Mouse (Mus musculus) urinary bladder, postnatal 14 days (tissue): ENCODE measurements around the gene Olig2.
"Not testable (repeated sequence)": the region's sequence is repeated elsewhere in the genome, so short reads cannot be mapped to it uniquely, and the experiment has no call there.

Experiments used
- DNase-seq: peaks from one replicate; pipeline ENCODE4 v3.0.0; 2021; ENCODE audit warnings: low spot score

The Olig2 gene

DNA sequence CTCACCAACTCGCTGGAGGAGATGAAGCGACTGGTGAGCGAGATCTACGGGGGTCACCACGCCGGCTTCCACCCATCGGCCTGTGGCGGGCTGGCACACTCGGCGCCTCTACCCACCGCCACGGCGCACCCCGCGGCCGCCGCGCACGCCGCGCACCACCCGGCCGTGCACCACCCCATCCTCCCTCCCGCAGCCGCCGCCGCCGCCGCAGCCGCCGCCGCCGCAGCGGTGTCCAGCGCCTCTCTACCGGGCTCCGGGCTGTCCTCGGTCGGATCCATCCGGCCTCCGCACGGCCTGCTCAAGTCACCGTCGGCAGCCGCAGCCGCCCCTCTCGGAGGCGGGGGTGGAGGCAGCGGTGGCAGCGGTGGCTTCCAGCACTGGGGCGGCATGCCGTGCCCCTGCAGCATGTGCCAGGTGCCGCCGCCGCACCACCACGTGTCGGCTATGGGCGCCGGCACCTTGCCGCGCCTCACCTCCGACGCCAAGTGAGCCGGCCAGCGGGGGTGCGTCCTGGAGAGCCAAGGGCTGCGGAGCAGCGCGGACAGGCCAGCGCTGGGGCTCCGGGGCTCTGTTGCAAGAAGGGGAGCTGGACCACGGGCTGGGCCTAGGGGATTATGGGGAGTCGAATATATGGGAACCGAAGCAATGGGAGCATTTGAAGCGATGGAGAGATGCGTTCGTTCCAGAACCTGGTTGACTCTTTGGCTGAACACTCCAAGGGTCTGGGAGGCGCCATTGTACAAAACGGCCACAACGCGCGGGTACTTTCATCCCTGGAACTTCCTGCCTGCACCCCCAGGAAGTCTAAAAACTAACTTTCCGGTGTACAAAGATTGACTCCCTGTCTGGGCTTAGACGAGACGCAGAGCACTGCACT is 1.9 kb downstream of the Olig2 start:
- no peak for DNase-seq

DNA sequence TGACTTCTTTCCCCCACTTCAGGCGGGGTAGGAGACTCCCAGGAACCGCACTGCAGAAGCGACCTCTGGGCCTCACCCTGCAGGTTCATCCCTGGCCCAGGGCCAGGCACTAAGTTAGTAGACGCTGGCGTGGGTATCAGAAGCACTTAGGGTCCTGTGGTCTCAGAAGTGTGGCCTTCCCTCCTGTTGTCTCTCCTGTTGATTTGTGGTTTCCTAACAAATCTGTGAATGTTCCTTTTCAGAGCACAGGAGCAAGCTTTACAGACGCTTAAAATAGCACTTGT is 2.4 kb downstream of the Olig2 start:
- no peak for DNase-seq

DNA sequence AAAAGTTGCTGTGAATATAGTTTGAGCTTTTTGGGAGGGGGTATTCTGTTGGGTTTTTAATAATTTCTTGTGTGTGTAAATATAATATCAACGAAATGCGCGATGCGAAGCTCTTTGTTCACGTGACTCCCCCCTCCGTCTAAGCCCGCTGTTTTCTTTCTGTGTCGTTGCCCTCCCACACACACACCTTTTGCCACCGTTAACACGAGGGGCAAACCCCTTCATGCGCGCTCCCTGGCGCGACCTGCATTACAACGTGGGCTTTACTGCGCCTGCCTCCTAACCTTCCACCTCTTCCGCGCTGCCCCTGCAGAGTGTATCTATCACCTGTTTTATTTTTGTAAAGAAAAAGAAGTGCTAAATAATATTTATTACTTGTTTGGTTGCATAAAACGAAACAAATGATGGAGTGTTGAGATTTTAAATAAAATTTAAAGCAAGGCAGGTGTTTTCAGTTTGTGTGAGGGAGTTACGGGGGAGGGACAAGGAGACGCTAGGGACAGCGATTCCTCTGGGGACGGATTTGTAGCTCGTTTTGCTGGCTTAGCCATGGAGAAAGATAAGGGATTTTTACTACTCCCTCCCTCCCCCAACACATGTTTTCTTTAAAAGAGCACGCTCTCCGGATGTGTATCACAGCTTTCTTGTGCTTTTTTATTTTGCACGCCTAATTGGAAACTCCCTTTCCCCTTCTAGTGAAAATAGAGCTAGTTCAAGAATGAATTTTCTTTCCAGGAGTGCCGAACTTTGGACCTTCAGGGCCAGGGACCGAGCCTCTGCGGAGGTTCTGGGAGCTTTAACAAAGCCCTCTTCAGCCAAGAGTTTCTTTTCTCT is 3.2 kb downstream of the Olig2 start:
- DNase-seq: no peak

DNA sequence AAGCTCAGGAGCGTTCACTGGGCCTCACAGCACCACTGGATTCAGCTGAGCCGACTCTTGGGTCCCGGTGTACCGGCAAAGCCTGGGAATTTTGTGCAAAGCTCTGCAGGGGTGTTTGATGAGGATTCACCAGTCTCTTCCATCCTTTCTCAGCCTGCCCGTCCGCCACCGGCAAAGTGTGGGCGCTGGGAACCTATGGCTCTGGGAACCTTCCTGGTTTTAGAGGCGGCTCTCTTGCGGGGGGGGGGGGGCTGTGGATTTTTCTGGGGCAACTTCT is 3.8 kb downstream of the Olig2 start:
- DNase-seq: no peak

DNA sequence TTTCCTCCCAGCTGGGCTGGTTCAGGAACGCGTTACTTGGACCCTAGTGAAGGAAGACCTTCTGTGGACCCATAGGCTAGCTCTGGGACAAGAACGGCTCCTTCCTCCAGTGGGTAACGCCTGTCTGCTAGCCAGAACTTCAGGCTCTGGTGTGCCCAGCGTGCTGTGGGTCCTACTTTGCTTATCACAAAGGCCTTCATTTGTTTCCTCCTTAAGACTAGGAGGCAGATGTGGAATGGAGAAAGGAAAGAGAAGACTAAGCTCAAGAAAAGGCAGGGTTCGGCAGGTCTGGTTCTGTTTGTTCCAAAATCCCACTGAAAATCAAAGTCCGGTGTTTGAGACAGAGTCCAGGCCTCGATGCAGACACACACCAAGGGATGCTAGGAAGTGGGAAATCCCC is 4.4 kb downstream of the Olig2 start:
- DNase-seq: no peak

DNA sequence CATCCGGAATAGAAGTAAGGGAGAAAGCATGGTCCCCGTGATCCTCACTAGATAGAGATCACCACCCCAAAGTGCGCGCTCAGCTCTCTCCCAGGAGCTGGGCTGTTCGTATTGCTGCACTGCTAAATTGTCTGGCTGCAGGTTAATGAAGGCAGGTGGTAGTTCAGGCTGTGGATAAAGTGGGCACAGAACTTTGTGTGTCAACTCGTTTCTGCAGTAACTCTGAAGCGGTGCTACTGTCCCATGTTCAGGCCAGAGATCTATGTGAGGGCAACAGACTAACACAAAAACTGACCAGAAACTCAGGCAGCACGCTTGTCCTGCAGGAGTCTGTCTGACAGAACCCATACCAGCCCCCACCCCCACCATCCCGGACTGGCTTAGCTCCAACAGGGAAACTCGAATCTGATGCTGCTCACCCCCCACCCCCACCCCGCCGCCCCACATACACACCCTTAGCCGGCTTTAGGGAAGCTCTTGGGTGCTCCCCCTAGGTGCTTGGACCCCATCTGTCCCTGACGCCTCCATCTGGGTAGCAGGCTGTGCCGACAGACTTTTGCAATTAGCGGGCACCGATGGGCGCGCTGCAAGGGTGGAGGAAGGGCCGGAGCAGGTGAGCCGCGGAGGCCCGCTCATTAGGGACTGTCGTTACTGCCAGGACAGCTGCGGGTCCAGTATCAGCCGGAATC is 6.7 kb downstream of the Olig2 start:
- no peak for DNase-seq

DNA sequence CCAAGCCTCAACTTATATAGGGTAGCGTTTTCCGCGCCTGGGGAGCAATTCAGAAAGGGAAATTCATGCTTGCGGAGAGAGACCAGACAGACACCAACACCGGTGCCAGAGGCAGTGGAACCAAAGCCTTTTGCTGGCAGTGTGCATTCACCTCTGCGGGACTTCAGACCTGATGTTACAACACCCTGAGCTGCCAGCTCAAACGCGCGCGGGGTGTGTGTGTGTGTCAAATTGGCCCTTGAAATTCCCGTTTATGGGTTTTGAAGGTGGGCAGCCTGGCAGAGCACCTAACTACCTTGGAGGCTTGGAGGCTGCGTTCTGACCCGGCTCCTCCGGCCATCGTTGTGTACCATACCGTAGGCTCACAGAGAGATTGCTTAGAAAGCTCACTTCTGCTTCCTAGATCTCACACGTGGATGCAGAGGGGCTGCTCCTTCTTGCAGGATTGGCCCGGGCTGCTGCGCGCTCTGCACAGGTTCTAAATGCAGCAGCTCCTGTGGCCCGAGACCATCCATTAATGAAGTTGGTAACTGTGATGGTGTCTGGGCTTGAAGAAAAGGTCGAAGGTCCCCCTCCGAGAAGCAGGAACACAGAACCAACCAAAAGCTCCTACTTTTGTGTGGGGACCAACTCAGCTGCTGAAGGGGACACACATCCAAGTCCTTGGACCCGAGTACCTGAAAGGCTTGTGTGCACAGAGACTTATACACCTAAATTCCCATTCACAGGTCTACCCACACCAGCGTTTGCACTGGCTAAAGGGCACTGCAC is 7.4 kb downstream of the Olig2 start:
- no peak for DNase-seq

DNA sequence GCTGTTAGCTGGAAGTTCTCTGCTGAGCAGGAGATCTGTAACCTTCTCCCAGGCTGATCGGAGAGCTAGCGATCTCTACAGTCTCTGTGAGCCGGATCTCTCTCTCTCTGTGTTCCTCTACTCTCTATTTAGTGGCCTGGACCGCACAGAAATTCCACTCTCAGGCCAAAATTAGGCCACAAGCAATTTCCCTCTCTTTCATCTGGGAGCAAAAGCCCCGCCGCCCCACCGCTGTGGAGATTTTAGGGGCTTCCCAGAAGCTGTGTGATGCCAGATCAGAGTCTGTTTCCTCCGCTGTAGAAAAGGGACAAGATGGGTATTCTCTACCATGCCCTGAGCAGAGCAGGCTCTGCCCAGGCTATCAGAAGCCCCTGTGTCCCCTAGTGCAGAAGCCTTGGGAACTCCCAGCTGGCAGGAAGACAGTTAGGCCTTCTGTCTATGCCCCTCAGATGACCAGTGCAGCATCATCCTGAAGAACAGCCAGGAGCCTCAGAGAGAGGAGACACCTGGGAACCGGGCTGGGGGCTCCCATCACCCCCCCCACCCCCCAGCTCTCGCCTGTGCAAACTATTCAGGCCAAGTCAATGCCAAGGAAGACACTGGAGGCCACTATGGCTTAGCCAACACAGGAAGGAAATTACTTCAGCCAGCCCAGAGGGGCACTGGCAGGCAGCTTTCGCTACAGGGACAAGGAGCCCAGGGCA is 8.1 kb downstream of the Olig2 start:
- DNase-seq: no peak

DNA sequence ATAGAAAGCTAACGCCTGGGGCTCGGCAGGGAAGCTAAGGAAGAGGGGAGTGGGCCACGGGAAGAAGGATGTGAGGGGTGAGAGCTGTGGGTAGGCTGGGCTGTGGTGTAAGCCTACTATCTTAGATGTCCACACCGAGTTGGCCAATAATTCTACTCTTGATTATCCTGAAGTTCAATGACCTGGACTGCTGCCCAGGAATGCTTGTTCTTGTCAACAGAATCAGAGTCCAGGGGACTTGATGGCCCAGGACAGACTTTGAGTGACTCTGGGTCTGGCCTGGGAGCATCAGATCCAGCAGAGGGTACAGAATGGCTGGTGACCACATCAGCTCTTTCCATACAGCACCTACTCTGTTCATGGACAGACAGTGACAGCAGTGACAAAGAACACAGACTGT is 13.8 kb downstream of the Olig2 start:
- no peak for DNase-seq

DNA sequence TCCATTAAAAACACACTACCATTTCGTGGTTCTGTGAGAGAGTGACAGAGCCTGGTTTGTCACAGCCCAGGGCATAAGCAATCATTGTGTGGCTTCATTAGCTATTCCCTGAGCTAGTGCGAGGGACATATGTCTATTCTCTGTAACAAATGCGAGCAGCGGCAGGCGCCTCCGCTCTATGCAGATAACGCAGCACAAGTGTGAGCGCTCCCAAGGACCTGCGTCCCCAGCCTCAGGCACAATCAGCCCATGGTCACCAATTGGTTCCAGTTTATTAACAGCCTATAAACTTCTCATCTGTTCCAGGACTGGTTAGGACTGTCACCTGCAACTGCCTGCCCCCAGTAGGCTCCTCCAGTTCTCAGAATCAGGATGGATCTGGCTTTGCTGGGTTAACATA is 21.0 kb downstream of the Olig2 start:
- DNase-seq: no peak

DNA sequence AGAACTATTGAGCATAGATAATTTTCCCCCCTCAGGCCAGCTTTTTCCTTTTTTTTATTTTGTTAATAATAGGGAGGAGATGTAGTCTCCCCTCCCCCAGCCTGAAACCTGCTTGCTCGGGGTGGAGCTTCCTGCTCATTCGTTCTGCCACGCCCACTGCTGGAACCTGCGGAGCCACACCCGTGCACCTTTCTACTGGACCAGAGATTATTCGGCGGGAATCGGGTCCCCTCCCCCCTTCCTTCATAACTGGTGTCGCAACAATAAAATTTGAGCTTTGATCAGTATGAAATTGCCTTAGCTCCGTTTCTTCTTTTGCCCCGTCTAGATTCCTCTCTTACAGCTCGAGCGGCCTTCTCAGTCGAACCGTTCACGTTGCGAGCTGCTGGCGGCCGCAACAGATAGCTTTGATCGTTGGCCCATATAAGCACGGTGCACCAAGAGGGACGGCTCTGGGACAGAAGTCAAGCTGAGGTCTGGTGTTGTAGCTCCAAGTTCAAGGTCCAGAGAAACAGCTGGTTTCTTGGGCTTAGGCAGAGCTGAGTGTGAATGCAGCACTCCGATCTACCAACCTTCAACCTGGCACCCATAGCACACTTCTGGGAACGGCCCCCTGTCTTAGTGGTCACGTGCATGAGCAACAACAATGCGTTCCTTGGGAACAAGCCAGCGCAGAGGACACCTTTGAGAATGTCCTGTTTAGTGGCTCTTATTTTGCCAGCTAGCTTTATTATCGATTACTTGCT is 30.3 kb downstream of the Olig2 start:
- not testable (repeated sequence) for DNase-seq

DNA sequence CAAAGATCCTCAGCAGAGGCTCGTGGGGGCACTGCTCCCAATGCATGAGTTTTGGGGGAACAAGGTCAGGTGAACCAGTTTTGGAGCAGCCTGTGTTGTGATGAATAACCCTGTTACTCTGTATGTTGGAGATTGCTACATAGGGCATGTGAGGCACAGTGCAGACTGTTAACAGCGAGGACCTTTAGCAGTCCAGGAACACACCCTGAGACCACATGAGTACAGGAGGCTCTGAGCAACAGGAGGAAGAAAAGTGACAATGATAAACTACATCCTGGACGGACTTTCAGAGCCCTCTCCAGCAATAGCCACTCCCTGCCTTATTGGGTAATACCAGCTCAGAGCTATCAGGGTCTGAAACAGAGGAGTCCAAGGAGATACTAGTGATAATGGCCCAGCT is 33.7 kb downstream of the Olig2 start:
- no peak for DNase-seq

DNA sequence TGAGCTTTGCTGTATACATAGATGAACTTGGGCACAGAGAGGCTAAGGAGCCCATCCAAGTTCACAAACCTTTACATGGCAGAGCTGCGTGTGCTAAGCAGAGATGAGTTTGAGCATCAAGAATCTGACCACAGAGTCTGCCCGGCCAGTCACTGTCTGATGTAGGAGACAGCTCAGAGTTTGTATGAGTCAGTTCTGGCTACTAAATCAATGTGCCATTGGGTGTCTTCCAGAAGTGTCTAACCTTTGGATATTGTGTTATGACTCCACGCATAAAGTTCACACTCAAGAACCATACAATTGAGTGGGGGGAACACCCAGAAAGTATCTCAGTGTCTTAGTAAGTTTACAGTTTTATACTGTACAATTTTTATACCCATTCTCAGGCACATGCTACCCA is 35.6 kb downstream of the Olig2 start:
- no peak for DNase-seq

DNA sequence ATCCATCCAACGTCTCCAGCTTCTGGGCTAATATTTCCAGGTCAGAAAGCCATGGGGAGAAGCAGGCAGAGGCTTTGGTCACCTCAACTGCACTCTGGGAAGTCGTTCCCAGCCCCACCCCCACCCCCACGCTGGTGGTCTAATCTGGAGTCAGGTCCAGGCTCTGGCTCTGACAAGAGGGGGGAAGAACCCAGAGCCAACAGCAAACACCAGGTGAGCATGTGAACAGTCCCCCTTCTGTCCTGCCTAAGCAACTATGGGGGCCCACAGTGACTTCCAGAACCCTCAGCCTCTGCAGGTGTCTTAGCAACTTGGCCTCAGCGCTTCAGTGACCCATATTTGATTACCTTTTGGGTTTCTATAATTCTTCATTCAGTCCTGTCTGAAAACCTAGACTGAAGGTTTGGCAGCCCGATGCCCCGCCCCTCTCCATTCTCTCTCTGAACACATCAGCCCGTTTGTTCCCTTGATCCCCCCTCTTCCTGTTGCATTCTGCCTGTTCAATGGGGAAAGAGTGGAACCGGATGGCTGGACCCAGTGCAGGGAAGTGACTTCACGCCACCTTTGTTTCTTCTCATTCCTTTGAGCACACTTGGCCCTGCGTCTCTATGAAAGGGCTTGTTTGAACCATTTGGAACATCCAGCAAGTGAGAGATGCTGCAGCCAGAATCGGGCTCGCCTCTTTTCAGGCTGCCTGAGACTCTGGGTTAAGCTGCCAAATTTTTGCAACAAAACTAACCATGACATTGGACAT is 37.4 kb downstream of the Olig2 start:
- DNase-seq: no peak

DNA sequence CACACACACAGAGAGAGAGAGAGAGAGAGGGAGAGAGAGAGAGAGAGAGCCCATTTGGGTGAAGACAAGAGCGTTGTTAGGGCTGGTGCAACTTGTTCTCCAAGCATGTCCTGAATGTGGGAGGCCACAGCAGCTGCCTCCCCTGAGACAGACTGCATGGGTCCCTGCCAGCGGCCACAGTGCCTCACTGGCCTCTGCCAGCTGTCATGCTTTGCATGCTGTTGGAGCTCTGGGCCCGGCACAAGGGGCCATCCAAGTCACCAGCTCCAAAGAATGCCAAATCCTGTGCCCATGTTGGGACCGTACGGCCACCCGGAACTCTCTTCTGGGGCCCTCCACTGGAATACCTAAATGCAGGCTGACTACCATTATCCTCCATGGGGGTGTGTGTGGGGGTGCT is 40.7 kb downstream of the Olig2 start:
- no peak for DNase-seq

DNA sequence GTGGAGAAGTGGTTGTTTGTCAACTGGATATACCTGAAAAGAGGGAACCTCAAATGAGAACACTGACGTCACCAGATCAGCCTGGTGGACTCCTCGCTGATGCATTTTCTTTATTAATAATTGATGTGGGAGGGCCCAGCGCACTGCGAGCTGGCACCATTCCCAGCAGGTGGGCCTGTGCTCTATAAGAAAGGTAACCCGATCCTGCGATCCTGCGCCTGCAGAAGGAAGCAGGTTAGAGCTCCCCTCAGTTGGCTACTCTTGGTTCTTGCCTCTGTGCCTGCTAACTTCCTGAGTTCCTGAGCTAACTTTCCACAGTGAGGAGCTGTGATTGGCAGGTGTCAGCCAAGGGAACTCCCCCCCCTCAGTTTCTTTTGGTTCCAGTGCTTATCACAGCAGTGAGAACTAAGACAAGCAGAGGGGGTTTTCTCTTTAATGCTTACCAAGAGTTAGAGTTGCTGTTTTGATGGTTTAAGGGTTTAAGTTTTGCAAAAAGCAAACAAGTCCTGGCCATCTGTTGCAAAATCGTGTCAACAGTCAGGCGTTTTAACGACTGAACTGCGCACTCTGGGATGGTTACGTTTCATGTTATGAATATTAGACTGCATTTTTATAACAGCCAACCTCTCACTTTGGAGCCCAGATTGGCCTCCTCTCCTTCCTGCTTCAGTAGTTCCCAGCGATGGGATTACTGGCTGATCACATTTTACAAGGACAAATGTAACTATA is 43.6 kb downstream of the Olig2 start:
- DNase-seq: no peak

DNA sequence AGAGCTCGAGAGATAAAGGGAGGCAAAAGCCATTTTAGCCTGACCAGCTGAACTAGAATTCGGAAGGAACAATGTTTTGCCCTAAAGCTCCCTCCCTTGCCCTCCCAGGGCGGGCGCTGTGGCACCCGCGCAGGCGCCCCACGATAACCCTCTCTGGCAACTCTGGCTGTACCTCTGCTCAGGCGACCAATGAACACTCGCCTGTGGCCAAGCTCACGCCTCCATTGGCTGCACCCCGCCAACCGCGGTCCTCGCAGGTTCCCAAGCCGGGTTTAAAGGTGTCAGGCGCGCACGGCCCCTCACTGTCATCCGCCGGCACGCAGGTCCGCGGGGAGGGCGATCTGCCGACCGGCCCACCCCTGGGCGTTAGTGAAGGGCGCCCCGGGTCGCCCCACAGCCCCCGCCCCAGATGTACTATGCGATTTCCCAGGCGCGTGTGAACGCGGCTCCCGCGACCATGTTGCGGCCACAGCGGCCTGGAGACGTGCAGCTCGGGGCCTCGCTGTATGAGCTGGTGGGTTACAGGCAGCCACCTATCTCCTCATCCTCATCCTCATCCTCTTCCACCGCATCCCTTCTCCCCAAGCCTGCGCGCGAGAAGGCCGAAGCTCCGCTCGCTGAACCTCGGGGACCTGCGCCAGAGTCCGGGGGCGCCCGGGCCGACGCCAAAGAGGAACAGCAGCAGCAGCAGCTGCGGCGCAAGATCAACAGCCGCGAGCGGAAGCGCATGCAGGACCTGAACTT is 44.4 kb downstream of the Olig2 start, which contains the start of gene Olig1:
Gene Olig1 (plus strand): TSS at position 305 of the 744 bp plus-strand sequence.
- peak; percentile 22 for DNase-seq

DNA sequence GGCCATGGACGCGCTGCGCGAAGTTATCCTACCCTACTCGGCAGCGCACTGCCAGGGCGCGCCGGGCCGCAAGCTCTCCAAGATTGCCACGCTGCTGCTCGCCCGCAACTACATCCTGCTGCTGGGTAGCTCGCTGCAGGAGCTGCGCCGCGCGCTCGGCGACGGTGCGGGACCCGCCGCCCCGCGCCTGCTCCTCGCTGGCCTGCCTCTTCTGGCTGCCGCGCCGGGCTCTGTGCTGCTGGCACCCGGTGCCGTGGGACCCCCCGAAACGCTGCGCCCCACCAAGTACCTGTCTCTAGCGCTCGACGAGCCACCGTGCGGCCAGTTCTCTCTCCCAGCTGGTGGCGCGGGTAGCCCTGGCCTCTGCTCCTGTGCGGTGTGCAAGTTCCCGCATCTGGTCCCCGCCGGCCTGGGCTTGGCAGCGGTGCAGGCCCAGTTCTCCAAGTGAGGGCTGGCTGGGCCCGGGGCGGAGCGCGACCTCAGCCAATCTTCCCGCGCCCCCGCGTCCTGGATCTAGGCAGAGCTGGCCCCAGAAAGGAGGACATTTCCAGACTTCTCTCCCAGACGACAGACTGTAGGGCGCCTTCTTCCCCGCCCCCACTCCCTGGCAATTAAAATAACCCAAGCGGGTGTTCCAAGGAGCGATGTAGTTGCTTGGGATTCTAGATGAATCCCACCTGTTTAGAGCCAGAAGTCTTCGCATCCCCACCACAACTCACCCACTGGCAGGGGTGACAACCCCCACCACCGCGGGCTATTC is 45.1 kb downstream of the Olig2 start:
- no peak for DNase-seq
